Mouse (Mus musculus): ENCODE results near the gene Nfia.

The Nfia gene

GRCm38 (mm10) chr4:97818498-97818897, 46.0 kb downstream of the Nfia start:
- no peak for DNase-seq

- no peak for DNase-seq
Measured at GRCm38 (mm10) chr4:97819101-97819500, 46.6 kb downstream of the Nfia start.

- DNase-seq, result no peak
Measured at GRCm38 (mm10) chr4:97820474-97821259, 48.1 kb downstream of the Nfia start.

- DNase-seq, result no peak
Measured at GRCm38 (mm10) chr4:97821556-97822251, 49.2 kb downstream of the Nfia start.

- no peak for DNase-seq
Measured at GRCm38 (mm10) chr4:97823512-97823911, 51.0 kb downstream of the Nfia start.

GRCm38 (mm10) chr4:97824451-97824850, 51.9 kb downstream of the Nfia start:
- peak; percentile 51 for DNase-seq

GRCm38 (mm10) chr4:97825432-97825831, 52.9 kb downstream of the Nfia start:
- no peak for DNase-seq

- DNase-seq, result no peak
Measured at GRCm38 (mm10) chr4:97825841-97826240, 53.3 kb downstream of the Nfia start.

GRCm38 (mm10) chr4:97827115-97827514, 54.6 kb downstream of the Nfia start:
- DNase-seq, result no peak

GRCm38 (mm10) chr4:97828579-97828978, 56.0 kb downstream of the Nfia start:
- no peak for DNase-seq

- no peak for DNase-seq
Measured at GRCm38 (mm10) chr4:97829336-97830050, 57.0 kb downstream of the Nfia start.

GRCm38 (mm10) chr4:97830051-97830853, 57.7 kb downstream of the Nfia start:
- DNase-seq, result no peak

- DNase-seq, result no peak
Measured at GRCm38 (mm10) chr4:97830935-97831608, 58.5 kb downstream of the Nfia start.

GRCm38 (mm10) chr4:97831611-97832278, 59.2 kb downstream of the Nfia start:
- DNase-seq, result no peak

- DNase-seq, result no peak
Measured at GRCm38 (mm10) chr4:97832279-97832640, 59.7 kb downstream of the Nfia start.

GRCm38 (mm10) chr4:97836812-97837211, 64.3 kb downstream of the Nfia start:
- no peak for DNase-seq

- no peak for DNase-seq
Measured at GRCm38 (mm10) chr4:97837724-97838123, 65.2 kb downstream of the Nfia start.

- peak; percentile 20 for DNase-seq
Measured at GRCm38 (mm10) chr4:97838651-97839050, 66.1 kb downstream of the Nfia start.

GRCm38 (mm10) chr4:97839406-97840101, 67.0 kb downstream of the Nfia start:
- peak; percentile 28 for DNase-seq

- DNase-seq, result no peak
Measured at GRCm38 (mm10) chr4:97840227-97841062, 67.9 kb downstream of the Nfia start.

Measured in kidney, postnatal 10 days (tissue).